Mouse (Mus musculus) forebrain, embryonic 13.5 days (tissue): ENCODE measurements around the gene Chmp1a. TPM values are rescaled to one million over a fixed set of nuclear protein-coding genes. Genes with fewer than 3 reads are reported as not detected.
"Not testable (repeated sequence)": the region's sequence is repeated elsewhere in the genome, so short reads cannot be mapped to it uniquely, and the experiment has no call there.

Experiments used
- ATAC-seq: fragments of 200-750 bp; cut with Nextera tagmentation; 2 replicates; pipeline ENCODE4 v1.8.0; 2017
- H3K27ac ChIP-seq: fragments of 300-500 bp; sonication (generic); 2 replicates; pipeline ENCODE4 v1.5.1; 2015; ENCODE audit warnings: inconsistent platforms, mild to moderate bottlenecking, moderate library complexity
- H3K27me3 ChIP-seq: fragments of 300-500 bp; sonication (generic); 2 replicates; pipeline ENCODE4 v1.6.1; 2015; ENCODE audit warnings: mild to moderate bottlenecking, inconsistent platforms
- H3K36me3 ChIP-seq: fragments of 300-500 bp; sonication (generic); 2 replicates; pipeline ENCODE4 v1.6.1; 2015; ENCODE audit warnings: mild to moderate bottlenecking, inconsistent platforms; ENCODE audit not compliant: poor library complexity, severe bottlenecking
- H3K4me1 ChIP-seq: fragments of 300-500 bp; sonication (generic); 2 replicates; pipeline ENCODE4 v1.6.1; 2015; ENCODE audit warnings: inconsistent platforms
- H3K4me2 ChIP-seq: fragments of 300-500 bp; sonication (generic); 2 replicates; pipeline ENCODE4 v1.6.1; 2015; ENCODE audit warnings: inconsistent platforms, mild to moderate bottlenecking, moderate library complexity
- H3K4me3 ChIP-seq: fragments of 300-500 bp; sonication (generic); 2 replicates; pipeline ENCODE4 v1.5.1; 2015; ENCODE audit warnings: mild to moderate bottlenecking, inconsistent platforms
- H3K9ac ChIP-seq: fragments of 300-500 bp; sonication (generic); 2 replicates; pipeline ENCODE4 v1.6.1; 2015; ENCODE audit warnings: mild to moderate bottlenecking, inconsistent platforms
- H3K9me3 ChIP-seq: fragments of 300-500 bp; sonication (generic); replicated peaks from 2 replicates; pipeline ENCODE4 v1.6.1; 2016; ENCODE audit warnings: inconsistent platforms
- WGBS: fragments of 180-500 bp; shearing (Covaris S2); methylation state at CpG from one replicate; pipeline ENCODE4 v1.1.7; 2015; 5-methylcytosine and 5-hydroxymethylcytosine counted together
- polyA plus RNA-seq: library from polyadenylated mRNA; unstranded; fragments of >200 nt; fragmentation: Nextera tagmentation; extraction: Ambion mirVana; gene quantifications from 2 replicates; pipeline ENCODE4 v1.2.1, GENCODE M21; 2015

Chmp1a gene
- 183 and 199 TPM in 2 replicates for polyA plus RNA-seq

GRCm38 (mm10) chr8:123212321-123213117, at the start of gene Chmp1a, which contains the start of gene Spata33:
TSS of gene Chmp1a (minus strand) at chr8:123212763.
TSS of gene Spata33 (plus strand) at chr8:123212832.
- under 1% methylated on average over 76 of the region's 76 CpGs for WGBS

GRCm38 (mm10) chr8:123257593-123257992, 45.0 kb upstream of the Chmp1a start:
- not testable (repeated sequence) for H3K27ac ChIP-seq, H3K4me2 ChIP-seq, H3K27me3 ChIP-seq, ATAC-seq, H3K9ac ChIP-seq, H3K4me3 ChIP-seq, H3K9me3 ChIP-seq
- peaks cover 21% of the 10 kb centered on the region for H3K4me1 ChIP-seq
- H3K36me3 ChIP-seq = peaks cover 57% of the 10 kb centered on the region
- 95% methylated on average over 8 of the region's 8 CpGs for WGBS

More at GRCm38 (mm10) chr8:123212321-123213117, at the start of gene Chmp1a, which contains the start of gene Spata33:
- peak; percentile 95 for ATAC-seq
- Histone ChIP-seq H3K4me1 (peaks cover 23% of the 10 kb centered on the region), H3K36me3 (peaks cover 29% of the 10 kb centered on the region), H3K4me3 (peak within 1 kb of the TSS; percentile 95), H3K9me3 (no peaks in the 10 kb centered on the region), H3K9ac (peak within 1 kb of the TSS; percentile 97), H3K27me3 (no peaks in the 10 kb centered on the region), H3K27ac (0 out of 2 replicates have a peak within 1 kb of the TSS, but pooled peaks have one; percentile 8), H3K4me2 (peak within 1 kb of the TSS; percentile 95)

GRCm38 (mm10) chr8:123257114-123257513, 44.6 kb upstream of the Chmp1a start:
- peaks cover 23% of the 10 kb centered on the region for H3K4me1 ChIP-seq
- H3K4me2 ChIP-seq = no peak overlapping the region
- no peak overlapping the region for H3K4me3 ChIP-seq
- no peak for ATAC-seq
- no peak overlapping the region for H3K27ac ChIP-seq
- H3K27me3 ChIP-seq = no peaks in the 10 kb centered on the region
- 82% methylated on average over 3 of the region's 3 CpGs for WGBS
- H3K9ac ChIP-seq = no peak overlapping the region
- no peaks in the 10 kb centered on the region for H3K9me3 ChIP-seq
- H3K36me3 ChIP-seq = peaks cover 54% of the 10 kb centered on the region

GRCm38 (mm10) chr8:123255170-123255569, 42.6 kb upstream of the Chmp1a start:
- H3K36me3 ChIP-seq = peaks cover 60% of the 10 kb centered on the region
- peaks cover 23% of the 10 kb centered on the region for H3K4me1 ChIP-seq
- no peaks in the 10 kb centered on the region for H3K9me3 ChIP-seq
- no peaks in the 10 kb centered on the region for H3K27me3 ChIP-seq
- peak overlapping the region; percentile 96 for H3K9ac ChIP-seq
- peak overlapping the region; percentile 99 for H3K4me3 ChIP-seq
- ATAC-seq = no peak
- WGBS = 74% methylated on average over 6 of the region's 6 CpGs
- H3K4me2 ChIP-seq = peak overlapping the region; percentile 96
- no peak overlapping the region for H3K27ac ChIP-seq

- Histone ChIP-seq H3K4me3 (peak within 1 kb of the TSS; percentile 99), H3K9ac (peak within 1 kb of the TSS; percentile 96), H3K9me3 (no peaks in the 10 kb centered on the region), H3K27me3 (no peaks in the 10 kb centered on the region), H3K27ac (peak within 1 kb of the TSS; percentile 75), H3K4me1 (peaks cover 23% of the 10 kb centered on the region), H3K4me2 (peak within 1 kb of the TSS; percentile 96), H3K36me3 (peaks cover 59% of the 10 kb centered on the region)
- ATAC-seq = peak; percentile 97
- WGBS = 2% methylated on average over 69 of the region's 99 CpGs
Observed at GRCm38 (mm10) chr8:123254099-123254885, 41.7 kb upstream of the Chmp1a start, which contains the start of the genes Zfp276 and Vps9d1. TSS of gene Zfp276 (plus strand) at chr8:123254195. TSS of gene Vps9d1 (minus strand) at chr8:123254348.

- no peak; the same call in 1 of the 2 replicates for ATAC-seq
- Histone ChIP-seq H3K4me2 (peak overlapping the region; percentile 96), H3K4me1 (peaks cover 23% of the 10 kb centered on the region), H3K36me3 (peaks cover 59% of the 10 kb centered on the region), H3K9me3 (no peaks in the 10 kb centered on the region), H3K4me3 (peak overlapping the region; percentile 99), H3K9ac (peak overlapping the region; percentile 96), H3K27me3 (no peaks in the 10 kb centered on the region), H3K27ac (peak overlapping the region; percentile 75)
- under 1% methylated on average over 40 of the region's 40 CpGs for WGBS
Observed at GRCm38 (mm10) chr8:123253451-123254098, 41.0 kb upstream of the Chmp1a start.

- H3K36me3 ChIP-seq = peaks cover 59% of the 10 kb centered on the region
- peaks cover 23% of the 10 kb centered on the region for H3K4me1 ChIP-seq
- no peak for ATAC-seq
- H3K4me3 ChIP-seq = peak overlapping the region; percentile 99
- 53% methylated on average over 4 of the region's 4 CpGs for WGBS
- H3K27me3 ChIP-seq = no peaks in the 10 kb centered on the region
- H3K9me3 ChIP-seq = no peaks in the 10 kb centered on the region
- H3K4me2 ChIP-seq = peak overlapping the region; percentile 96
- H3K9ac ChIP-seq = peak overlapping the region; percentile 96
- H3K27ac ChIP-seq = no peak overlapping the region
Observed at GRCm38 (mm10) chr8:123252925-123253324, 40.4 kb upstream of the Chmp1a start.

GRCm38 (mm10) chr8:123250940-123251339, 38.4 kb upstream of the Chmp1a start:
- Histone ChIP-seq H3K4me3 (no peak overlapping the region), H3K4me1 (peaks cover 23% of the 10 kb centered on the region), H3K27ac (no peak overlapping the region), H3K9ac (no peak overlapping the region), H3K9me3 (no peaks in the 10 kb centered on the region), H3K36me3 (peaks cover 60% of the 10 kb centered on the region), H3K4me2 (no peak overlapping the region), H3K27me3 (no peaks in the 10 kb centered on the region)
- no peak for ATAC-seq
- 94% methylated on average over 5 of the region's 5 CpGs for WGBS

- Histone ChIP-seq H3K4me3 (no peak overlapping the region), H3K9ac (no peak overlapping the region), H3K27me3 (no peaks in the 10 kb centered on the region), H3K36me3 (peaks cover 84% of the 10 kb centered on the region), H3K27ac (no peak overlapping the region), H3K4me1 (peaks cover 10% of the 10 kb centered on the region), H3K9me3 (no peaks in the 10 kb centered on the region), H3K4me2 (no peak overlapping the region)
- no peak for ATAC-seq
- WGBS = 94% methylated on average over 8 of the region's 8 CpGs
Observed at GRCm38 (mm10) chr8:123248596-123248995, 36.0 kb upstream of the Chmp1a start.

GRCm38 (mm10) chr8:123247748-123248147, 35.2 kb upstream of the Chmp1a start:
- H3K27ac ChIP-seq = no peak overlapping the region
- H3K4me2 ChIP-seq = no peak overlapping the region
- no peak overlapping the region for H3K9ac ChIP-seq
- H3K4me1 ChIP-seq = peaks cover 3% of the 10 kb centered on the region
- peaks cover 92% of the 10 kb centered on the region for H3K36me3 ChIP-seq
- no peaks in the 10 kb centered on the region for H3K9me3 ChIP-seq
- H3K4me3 ChIP-seq = no peak overlapping the region
- 96% methylated on average over 6 of the region's 6 CpGs for WGBS
- H3K27me3 ChIP-seq = no peaks in the 10 kb centered on the region
- ATAC-seq = no peak

- Histone ChIP-seq H3K4me3 (no peak overlapping the region), H3K27ac (no peak overlapping the region), H3K9ac (no peak overlapping the region), H3K36me3 (peaks cover 92% of the 10 kb centered on the region), H3K4me1 (no peaks in the 10 kb centered on the region), H3K27me3 (no peaks in the 10 kb centered on the region), H3K4me2 (no peak overlapping the region), H3K9me3 (no peaks in the 10 kb centered on the region)
- ATAC-seq = no peak
- WGBS = 94% methylated on average over 12 of the region's 12 CpGs
Observed at GRCm38 (mm10) chr8:123245543-123245942, 33.0 kb upstream of the Chmp1a start.
